Mouse (Mus musculus): ENCODE results near the gene Vps72. TPM values are rescaled to one million over a fixed set of nuclear protein-coding genes. Genes with fewer than 3 reads are reported as not detected.

Gene Vps72
- total RNA-seq, 2 experiments from 2014 or later: 64.1 to 105 TPM

DNA sequence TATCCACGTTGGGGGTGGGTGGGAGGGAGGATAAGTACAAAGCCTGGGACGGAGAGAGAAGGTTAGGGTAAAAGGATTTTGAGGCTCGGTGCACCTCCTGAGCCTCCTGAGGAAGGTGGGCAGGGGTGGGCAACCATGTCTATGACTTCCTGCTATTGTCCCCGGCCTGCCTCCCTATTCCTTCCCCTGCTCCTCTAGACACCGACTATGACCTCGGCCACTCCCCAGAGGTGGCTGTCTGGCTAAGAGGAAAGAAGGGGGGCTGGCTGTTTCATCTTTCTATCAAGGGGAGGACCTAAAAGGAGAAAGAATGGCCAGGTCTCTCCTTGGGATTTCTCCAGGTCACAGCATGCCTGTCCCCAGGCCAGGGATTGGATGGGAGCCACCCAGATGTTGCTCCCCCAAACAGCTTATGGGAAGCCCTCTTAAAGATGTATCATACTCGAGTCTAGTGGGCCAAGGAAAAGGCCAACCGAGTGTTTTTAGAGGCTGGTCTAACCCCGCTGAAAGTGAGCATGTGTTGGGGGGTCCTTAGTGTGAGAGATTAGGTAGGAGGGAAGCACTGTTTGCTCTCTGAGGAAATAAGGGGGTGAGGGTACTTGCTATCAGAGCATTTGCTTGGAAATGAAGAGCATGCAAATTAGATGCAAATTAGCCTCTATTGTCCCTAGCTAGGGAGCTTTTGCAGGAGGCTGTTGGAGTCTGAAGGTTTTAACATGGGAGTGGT, 51.0 kb downstream of the Vps72 start:
- no peak for ATAC-seq (replicated peaks; ENCODE audit: low FRiP score, low TSS enrichment, poor library complexity, severe bottlenecking)

DNA sequence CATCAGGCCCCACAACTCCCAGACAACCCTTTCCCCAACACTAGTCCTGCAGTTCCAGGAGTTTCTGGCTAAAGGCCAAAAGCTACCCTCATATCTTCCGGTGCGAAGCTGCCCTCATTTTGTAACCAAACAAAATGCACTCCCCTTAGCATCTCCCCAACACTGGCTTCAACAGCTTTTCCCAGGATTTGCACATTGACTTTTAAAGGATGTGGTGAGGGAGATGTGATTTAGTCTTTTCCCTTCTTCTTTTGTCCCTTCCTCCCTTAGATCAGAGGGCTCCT, 51.5 kb downstream of the Vps72 start:
- ATAC-seq (replicated peaks; ENCODE audit: low FRiP score, low TSS enrichment, poor library complexity, severe bottlenecking): no peak

DNA sequence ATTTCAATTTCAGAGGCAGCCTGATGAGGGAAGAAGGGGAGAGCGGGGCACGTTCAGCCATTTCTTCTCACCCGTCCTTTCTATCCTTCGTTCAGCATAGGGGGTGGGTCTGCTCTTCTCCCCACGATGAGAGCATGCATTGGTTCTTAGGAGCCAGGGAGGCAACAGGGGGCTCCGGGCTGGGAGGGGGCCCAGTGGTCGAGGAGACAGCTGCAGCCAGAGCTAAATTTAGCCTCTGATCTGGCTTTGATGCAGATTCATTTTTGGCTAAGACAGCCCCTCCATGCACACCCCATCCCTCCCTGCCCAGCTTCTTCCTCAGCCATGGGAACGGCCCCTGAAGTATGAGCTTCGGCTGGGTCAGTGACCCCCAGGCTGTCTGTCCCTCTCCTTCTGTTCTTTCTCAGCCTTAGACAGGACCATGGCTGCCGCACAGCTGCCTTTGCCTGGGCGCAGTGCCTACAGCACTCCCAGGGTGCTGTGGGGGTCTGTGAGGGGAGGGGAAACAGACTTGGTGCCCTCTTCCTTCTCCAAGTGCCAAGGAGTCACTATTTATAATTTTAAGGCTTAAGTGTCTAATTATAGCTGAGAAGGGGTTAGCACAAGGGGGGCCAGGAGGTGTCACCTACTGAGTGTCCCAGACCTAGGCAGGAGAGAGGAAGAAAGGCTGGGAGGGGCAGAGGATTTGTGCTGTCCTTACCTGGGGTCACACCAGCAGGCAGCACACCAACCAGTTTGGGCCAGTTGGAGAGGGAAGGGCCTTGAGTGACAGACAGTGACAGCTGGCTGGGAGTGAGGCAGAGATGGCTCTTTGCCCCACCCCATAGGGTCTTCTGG, 52.8 kb downstream of the Vps72 start:
- no peak for ATAC-seq (replicated peaks; ENCODE audit: low FRiP score, low TSS enrichment, poor library complexity, severe bottlenecking)

DNA sequence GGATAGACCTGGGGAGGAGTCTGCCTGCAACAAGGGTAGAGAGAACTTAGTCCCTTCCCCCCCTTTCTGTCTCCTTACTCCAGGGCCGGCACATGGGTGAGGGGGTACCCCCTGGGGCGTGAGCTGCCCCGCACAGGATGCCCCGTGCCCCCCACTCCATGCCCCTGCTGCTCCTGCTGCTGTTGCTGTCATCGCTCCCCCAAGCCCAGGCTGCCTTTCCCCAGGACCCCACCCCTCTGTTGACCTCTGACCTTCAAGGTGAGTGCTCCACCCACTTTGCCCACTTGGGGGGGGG, 53.4 kb downstream of the Vps72 start:
- ATAC-seq (replicated peaks; ENCODE audit: low FRiP score, low TSS enrichment, poor library complexity, severe bottlenecking): no peak

DNA sequence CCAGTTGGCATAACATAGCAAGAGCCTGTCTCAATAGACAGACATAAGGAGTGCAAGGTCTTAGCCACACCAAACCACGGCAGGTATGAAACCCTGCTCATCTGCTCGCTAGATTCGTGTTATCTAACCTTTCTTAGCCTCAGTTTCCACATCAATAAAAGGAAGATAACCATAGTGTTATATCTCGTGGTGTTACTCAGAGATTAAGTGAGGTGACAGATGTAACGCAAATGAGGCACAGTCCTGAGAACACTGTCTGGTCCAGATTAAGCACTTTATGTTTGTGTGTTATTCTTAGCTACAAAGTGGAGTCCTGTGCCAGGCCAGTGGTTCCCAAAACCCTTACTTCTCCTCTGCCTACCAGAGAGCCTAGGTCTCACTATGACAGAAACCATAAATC, 54.0 kb downstream of the Vps72 start:
- no peak for ATAC-seq (replicated peaks; ENCODE audit: low FRiP score, low TSS enrichment, poor library complexity, severe bottlenecking)

DNA sequence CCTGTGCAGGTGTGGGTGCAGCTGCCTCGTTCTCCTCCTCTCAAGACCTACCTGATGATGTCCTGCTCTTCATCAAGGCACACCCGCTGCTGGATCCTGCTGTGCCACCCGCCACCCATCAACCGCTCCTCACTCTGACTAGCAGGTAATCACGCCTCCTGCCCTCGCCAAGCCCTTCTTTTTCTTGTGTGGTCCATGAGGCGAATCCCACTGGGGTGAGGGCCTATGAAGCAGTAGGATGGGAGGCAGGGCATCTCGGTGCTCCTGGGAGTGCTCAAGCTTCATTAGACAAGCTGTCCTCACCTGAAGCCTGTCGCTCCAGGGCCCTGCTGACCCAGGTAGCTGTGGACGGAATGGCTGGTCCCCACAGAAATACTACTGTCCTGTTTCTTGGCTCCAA, 59.2 kb downstream of the Vps72 start:
- ATAC-seq (replicated peaks; ENCODE audit: low FRiP score, low TSS enrichment, poor library complexity, severe bottlenecking): no peak

DNA sequence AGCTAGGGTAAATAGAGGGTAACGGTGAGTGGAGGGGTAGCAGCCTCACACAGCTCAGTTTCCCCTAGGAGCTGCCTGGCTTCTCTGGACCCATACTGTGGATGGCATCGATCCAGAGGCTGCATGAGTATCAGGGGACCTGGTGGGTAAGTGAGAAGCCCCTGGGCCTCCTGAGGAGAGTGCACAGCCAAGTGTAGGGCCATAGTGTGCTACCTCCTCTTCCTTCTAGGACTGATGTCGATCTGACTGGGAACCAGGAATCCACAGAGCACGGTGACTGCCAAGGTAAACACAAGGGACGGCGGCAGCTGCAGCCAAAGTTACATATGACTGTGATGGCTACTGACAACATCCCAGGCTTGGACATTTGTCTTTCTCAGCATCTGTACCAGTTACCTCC, 60.3 kb downstream of the Vps72 start:
- no peak for ATAC-seq (replicated peaks; ENCODE audit: low FRiP score, low TSS enrichment, poor library complexity, severe bottlenecking)

Other genes with a start within 250 kb of the Vps72 start
- 427 and 467 TPM in 2 replicates for gene Psmb4, start 224.1 kb upstream of the Vps72 start, total RNA-seq (2014; fragmentation: Nextera tagmentation)
- 212 and 218 TPM in 2 replicates for gene Psmb4, start 224.1 kb upstream of the Vps72 start, total RNA-seq (2017)
- 128 and 136 TPM in 2 replicates for gene Selenbp1, start 178.0 kb upstream of the Vps72 start, total RNA-seq (2014; fragmentation: Nextera tagmentation)
- 100 and 113 TPM in 2 replicates for gene Selenbp1, start 178.0 kb upstream of the Vps72 start, total RNA-seq (2017)
- gene Rfx5, start 156.9 kb upstream of the Vps72 start, total RNA-seq (2014; fragmentation: Nextera tagmentation): 21.3 and 21.4 TPM in 2 replicates
- 15.1 and 19.0 TPM in 2 replicates for gene Rfx5, start 156.9 kb upstream of the Vps72 start, total RNA-seq (2017)
- gene Pi4kb, start 136.3 kb upstream of the Vps72 start, total RNA-seq (2014; fragmentation: Nextera tagmentation): 24.9 and 35.5 TPM in 2 replicates
- 22.7 and 27.9 TPM in 2 replicates for gene Pi4kb, start 136.3 kb upstream of the Vps72 start, total RNA-seq (2017)
- gene Zfp687, start 95.6 kb upstream of the Vps72 start, total RNA-seq (2014; fragmentation: Nextera tagmentation): 16.8 and 25.9 TPM in 2 replicates
- 13.0 and 42.4 TPM in 2 replicates for gene Zfp687, start 95.6 kb upstream of the Vps72 start, total RNA-seq (2017)
- gene Psmd4, start 68.4 kb upstream of the Vps72 start, total RNA-seq (2014; fragmentation: Nextera tagmentation): 190 and 212 TPM in 2 replicates
- gene Psmd4, start 68.4 kb upstream of the Vps72 start, total RNA-seq (2017): 336 and 456 TPM in 2 replicates
- 28.8 and 29.3 TPM in 2 replicates for gene Pip5k1a, start 4.1 kb upstream of the Vps72 start, total RNA-seq (2014; fragmentation: Nextera tagmentation)
- gene Pip5k1a, start 4.1 kb upstream of the Vps72 start, total RNA-seq (2017): 20.5 and 23.8 TPM in 2 replicates
- gene Tmod4, start 13.5 kb downstream of the Vps72 start, total RNA-seq (2014; fragmentation: Nextera tagmentation): 2.4 and 5.1 TPM in 2 replicates
- 0.99 and 2.9 TPM in 2 replicates for gene Tmod4, start 13.5 kb downstream of the Vps72 start, total RNA-seq (2017)
- 59.1 and 86.0 TPM in 2 replicates for gene Scnm1, start 23.0 kb downstream of the Vps72 start, total RNA-seq (2014; fragmentation: Nextera tagmentation)
- gene Scnm1, start 23.0 kb downstream of the Vps72 start, total RNA-seq (2017): 94.4 and 114 TPM in 2 replicates
- gene Lysmd1, start 23.1 kb downstream of the Vps72 start, total RNA-seq (2014; fragmentation: Nextera tagmentation): 5.4 and 6.9 TPM in 2 replicates
- 6.2 and 7.2 TPM in 2 replicates for gene Lysmd1, start 23.1 kb downstream of the Vps72 start, total RNA-seq (2017)
- gene Tnfaip8l2, start 31.3 kb downstream of the Vps72 start, total RNA-seq (2014; fragmentation: Nextera tagmentation): 3.3 and 8.1 TPM in 2 replicates
- gene Tnfaip8l2, start 31.3 kb downstream of the Vps72 start, total RNA-seq (2017): 3.1 and 6.7 TPM in 2 replicates
- gene Sema6c, start 49.4 kb downstream of the Vps72 start, total RNA-seq (2014; fragmentation: Nextera tagmentation): 0.27 TPM in 1 of 2 replicates, not detected in the other
- 0.99 TPM in 1 of 2 replicates, not detected in the other for gene Sema6c, start 49.4 kb downstream of the Vps72 start, total RNA-seq (2017)
- 59.0 and 63.9 TPM in 2 replicates for gene Gabpb2, start 106.9 kb downstream of the Vps72 start, total RNA-seq (2014; fragmentation: Nextera tagmentation)
- 59.2 and 64.2 TPM in 2 replicates for gene Gabpb2, start 106.9 kb downstream of the Vps72 start, total RNA-seq (2017)
- gene Cdc42se1, start 117.7 kb downstream of the Vps72 start, total RNA-seq (2014; fragmentation: Nextera tagmentation): 69.0 and 127 TPM in 2 replicates
- gene Cdc42se1, start 117.7 kb downstream of the Vps72 start, total RNA-seq (2017): 49.5 and 59.1 TPM in 2 replicates
- 6.0 and 6.9 TPM in 2 replicates for gene Mllt11, start 121.1 kb downstream of the Vps72 start, total RNA-seq (2014; fragmentation: Nextera tagmentation)
- gene Mllt11, start 121.1 kb downstream of the Vps72 start, total RNA-seq (2017): 1.9 and 3.6 TPM in 2 replicates
- 0.92 and 2.5 TPM in 2 replicates for gene Gm128, start 130.6 kb downstream of the Vps72 start, total RNA-seq (2014; fragmentation: Nextera tagmentation)
- gene Gm128, start 130.6 kb downstream of the Vps72 start, total RNA-seq (2017): 0.27 TPM in 1 of 2 replicates, not detected in the other
- gene Bnipl, start 140.2 kb downstream of the Vps72 start, total RNA-seq (2014; fragmentation: Nextera tagmentation): not detected in 2 replicates
- gene Bnipl, start 140.2 kb downstream of the Vps72 start, total RNA-seq (2017): not detected in 2 replicates
- 36.8 and 46.9 TPM in 2 replicates for gene Mindy1, start 170.3 kb downstream of the Vps72 start, total RNA-seq (2014; fragmentation: Nextera tagmentation)
- 37.5 and 45.3 TPM in 2 replicates for gene Mindy1, start 170.3 kb downstream of the Vps72 start, total RNA-seq (2017)
- gene Prune1, start 171.1 kb downstream of the Vps72 start, total RNA-seq (2014; fragmentation: Nextera tagmentation): 20.2 and 24.8 TPM in 2 replicates
- gene Prune1, start 171.1 kb downstream of the Vps72 start, total RNA-seq (2017): 10.1 and 14.6 TPM in 2 replicates
- gene Anxa9, start 196.2 kb downstream of the Vps72 start, total RNA-seq (2014; fragmentation: Nextera tagmentation): 25.5 and 35.5 TPM in 2 replicates
- 15.6 and 16.7 TPM in 2 replicates for gene Anxa9, start 196.2 kb downstream of the Vps72 start, total RNA-seq (2017)
- 199 and 268 TPM in 2 replicates for gene Cers2, start 203.8 kb downstream of the Vps72 start, total RNA-seq (2014; fragmentation: Nextera tagmentation)
- gene Cers2, start 203.8 kb downstream of the Vps72 start, total RNA-seq (2017): 118 and 125 TPM in 2 replicates
- gene Setdb1, start 246.2 kb downstream of the Vps72 start, total RNA-seq (2014; fragmentation: Nextera tagmentation): 58.7 and 67.9 TPM in 2 replicates
- gene Setdb1, start 246.2 kb downstream of the Vps72 start, total RNA-seq (2017): 44.1 and 46.5 TPM in 2 replicates

All from megakaryocyte-erythroid progenitor cell, adult 5-6 weeks (primary cell).